Mouse (Mus musculus): ENCODE results near the gene Cntn1. TPM values are rescaled to one million over a fixed set of nuclear protein-coding genes. Genes with fewer than 3 reads are reported as not detected.

The Cntn1 gene
- total RNA-seq, 1 experiment = 0.62 TPM

- in situ Hi-C loops (cut with MboI; ENCODE audit: low sequenced_read_pairs in 2 of 2, unreplicated experiment in 2 of 2) = no loop called here
- H3K9ac ChIP-seq (ENCODE audit: insufficient read depth, low read depth, low read length, poor library complexity, severe bottlenecking) = no peak overlapping the region
- H3K36me3 ChIP-seq (ENCODE audit: control insufficient read depth, insufficient read depth, low read length, poor library complexity, severe bottlenecking) = no peaks in the 10 kb centered on the region
- no peak overlapping the region for H3K27ac ChIP-seq (ENCODE audit: insufficient read depth, low read depth, low read length, poor library complexity, severe bottlenecking)
- no peak for TF ChIP-seq HCFC1 (IDR thresholded peaks at IDR 0.05; ENCODE audit: borderline replicate concordance, insufficient read depth, low read length)
- no peak for TF ChIP-seq ZNF384 (IDR thresholded peaks at IDR 0.05; ENCODE audit: low read depth, low read length)
- TF ChIP-seq ZC3H11A (IDR thresholded peaks at IDR 0.05; ENCODE audit: borderline replicate concordance, low read depth, low read length) = no peak
- no peak for TF ChIP-seq MAFK (IDR thresholded peaks at IDR 0.05; ENCODE audit: insufficient read depth, low read depth, low read length)
- TF ChIP-seq CHD2 (IDR thresholded peaks at IDR 0.05; ENCODE audit: low read depth, low read length) = no peak
- H3K9me3 ChIP-seq (ENCODE audit: control insufficient read depth, insufficient read depth, low read depth, low read length) = no peaks in the 10 kb centered on the region
- no peak for DNase-seq (ENCODE audit: low read depth, low spot score)
- H3K4me1 ChIP-seq (ENCODE audit: control insufficient read depth in 2 of 2, insufficient read depth in 2 of 2, low read length in 2 of 2, poor library complexity in 1 of 2) = no peaks in the 10 kb centered on the region
- no peak overlapping the region for H3K4me3 ChIP-seq (ENCODE audit: insufficient read depth in 1 of 2, low read depth in 1 of 2, low read length in 2 of 2, poor library complexity in 1 of 2, severe bottlenecking in 1 of 2)
Measured at GRCm38 (mm10) chr15:92268341-92268740, 217.4 kb downstream of the Cntn1 start.

GRCm38 (mm10) chr15:92268741-92269322 is 217.9 kb downstream of the Cntn1 start:
- DNase-seq (ENCODE audit: low read depth, low spot score) = no peak
- in situ Hi-C loops (cut with MboI; ENCODE audit: low sequenced_read_pairs in 2 of 2, unreplicated experiment in 2 of 2) = no loop called here
- no peak for TF ChIP-seq HCFC1 (IDR thresholded peaks at IDR 0.05; ENCODE audit: borderline replicate concordance, insufficient read depth, low read length)
- TF ChIP-seq ZC3H11A (IDR thresholded peaks at IDR 0.05; ENCODE audit: borderline replicate concordance, low read depth, low read length) = no peak
- no peak for TF ChIP-seq MAFK (IDR thresholded peaks at IDR 0.05; ENCODE audit: insufficient read depth, low read depth, low read length)
- TF ChIP-seq CHD2 (IDR thresholded peaks at IDR 0.05; ENCODE audit: low read depth, low read length) = no peak
- TF ChIP-seq ZNF384 (IDR thresholded peaks at IDR 0.05; ENCODE audit: low read depth, low read length) = no peak

GRCm38 (mm10) chr15:92271801-92272365 is 220.9 kb downstream of the Cntn1 start:
- Histone ChIP-seq H3K27ac (ENCODE audit: insufficient read depth, low read depth, low read length, poor library complexity, severe bottlenecking) (no peak overlapping the region), H3K4me1 (ENCODE audit: control insufficient read depth in 2 of 2, insufficient read depth in 2 of 2, low read length in 2 of 2, poor library complexity in 1 of 2) (no peaks in the 10 kb centered on the region), H3K9ac (ENCODE audit: insufficient read depth, low read depth, low read length, poor library complexity, severe bottlenecking) (no peak overlapping the region), H3K4me3 (ENCODE audit: insufficient read depth in 1 of 2, low read depth in 1 of 2, low read length in 2 of 2, poor library complexity in 1 of 2, severe bottlenecking in 1 of 2) (no peak overlapping the region), H3K9me3 (ENCODE audit: control insufficient read depth, insufficient read depth, low read depth, low read length) (no peaks in the 10 kb centered on the region), H3K36me3 (ENCODE audit: control insufficient read depth, insufficient read depth, low read length, poor library complexity, severe bottlenecking) (no peaks in the 10 kb centered on the region)
- in situ Hi-C loops (cut with MboI; ENCODE audit: low sequenced_read_pairs in 2 of 2, unreplicated experiment in 2 of 2) = no loop called here
- TF ChIP-seq ZC3H11A (IDR thresholded peaks at IDR 0.05; ENCODE audit: borderline replicate concordance, low read depth, low read length) = no peak
- no peak for TF ChIP-seq ZNF384 (IDR thresholded peaks at IDR 0.05; ENCODE audit: low read depth, low read length)
- TF ChIP-seq CHD2 (IDR thresholded peaks at IDR 0.05; ENCODE audit: low read depth, low read length) = no peak
- TF ChIP-seq MAFK (IDR thresholded peaks at IDR 0.05; ENCODE audit: insufficient read depth, low read depth, low read length) = no peak
- TF ChIP-seq HCFC1 (IDR thresholded peaks at IDR 0.05; ENCODE audit: borderline replicate concordance, insufficient read depth, low read length) = no peak
- no peak for DNase-seq (ENCODE audit: low read depth, low spot score)

More at GRCm38 (mm10) chr15:92268741-92269322, 217.9 kb downstream of the Cntn1 start:
- no peak overlapping the region for H3K4me3 ChIP-seq (ENCODE audit: insufficient read depth in 1 of 2, low read depth in 1 of 2, low read length in 2 of 2, poor library complexity in 1 of 2, severe bottlenecking in 1 of 2)
- H3K27ac ChIP-seq (ENCODE audit: insufficient read depth, low read depth, low read length, poor library complexity, severe bottlenecking) = no peak overlapping the region
- no peaks in the 10 kb centered on the region for H3K9me3 ChIP-seq (ENCODE audit: control insufficient read depth, insufficient read depth, low read depth, low read length)
- H3K36me3 ChIP-seq (ENCODE audit: control insufficient read depth, insufficient read depth, low read length, poor library complexity, severe bottlenecking) = no peaks in the 10 kb centered on the region
- H3K4me1 ChIP-seq (ENCODE audit: control insufficient read depth in 2 of 2, insufficient read depth in 2 of 2, low read length in 2 of 2, poor library complexity in 1 of 2) = no peaks in the 10 kb centered on the region
- H3K9ac ChIP-seq (ENCODE audit: insufficient read depth, low read depth, low read length, poor library complexity, severe bottlenecking) = no peak overlapping the region

GRCm38 (mm10) chr15:92276826-92277225 is 225.9 kb downstream of the Cntn1 start:
- Histone ChIP-seq H3K27ac (ENCODE audit: insufficient read depth, low read depth, low read length, poor library complexity, severe bottlenecking) (no peak overlapping the region), H3K36me3 (ENCODE audit: control insufficient read depth, insufficient read depth, low read length, poor library complexity, severe bottlenecking) (no peaks in the 10 kb centered on the region), H3K4me1 (ENCODE audit: control insufficient read depth in 2 of 2, insufficient read depth in 2 of 2, low read length in 2 of 2, poor library complexity in 1 of 2) (no peaks in the 10 kb centered on the region), H3K9me3 (ENCODE audit: control insufficient read depth, insufficient read depth, low read depth, low read length) (no peaks in the 10 kb centered on the region), H3K4me3 (ENCODE audit: insufficient read depth in 1 of 2, low read depth in 1 of 2, low read length in 2 of 2, poor library complexity in 1 of 2, severe bottlenecking in 1 of 2) (no peak overlapping the region), H3K9ac (ENCODE audit: insufficient read depth, low read depth, low read length, poor library complexity, severe bottlenecking) (no peak overlapping the region)
- in situ Hi-C loops (cut with MboI; ENCODE audit: low sequenced_read_pairs in 2 of 2, unreplicated experiment in 2 of 2) = no loop called here
- no peak for DNase-seq (ENCODE audit: low read depth, low spot score)
- TF ChIP-seq HCFC1 (IDR thresholded peaks at IDR 0.05; ENCODE audit: borderline replicate concordance, insufficient read depth, low read length) (no peak), MAFK (IDR thresholded peaks at IDR 0.05; ENCODE audit: insufficient read depth, low read depth, low read length) (no peak), CHD2 (IDR thresholded peaks at IDR 0.05; ENCODE audit: low read depth, low read length) (no peak), ZC3H11A (IDR thresholded peaks at IDR 0.05; ENCODE audit: borderline replicate concordance, low read depth, low read length) (no peak)
